Mouse (Mus musculus): ENCODE measurements at regions not wholly inside any gene's neighbourhood (a gene's known extent, or its start where the extent isn't known, plus 50 kb on each side); places are given as distances from the start of the nearest gene placed in this dataset.

DNA sequence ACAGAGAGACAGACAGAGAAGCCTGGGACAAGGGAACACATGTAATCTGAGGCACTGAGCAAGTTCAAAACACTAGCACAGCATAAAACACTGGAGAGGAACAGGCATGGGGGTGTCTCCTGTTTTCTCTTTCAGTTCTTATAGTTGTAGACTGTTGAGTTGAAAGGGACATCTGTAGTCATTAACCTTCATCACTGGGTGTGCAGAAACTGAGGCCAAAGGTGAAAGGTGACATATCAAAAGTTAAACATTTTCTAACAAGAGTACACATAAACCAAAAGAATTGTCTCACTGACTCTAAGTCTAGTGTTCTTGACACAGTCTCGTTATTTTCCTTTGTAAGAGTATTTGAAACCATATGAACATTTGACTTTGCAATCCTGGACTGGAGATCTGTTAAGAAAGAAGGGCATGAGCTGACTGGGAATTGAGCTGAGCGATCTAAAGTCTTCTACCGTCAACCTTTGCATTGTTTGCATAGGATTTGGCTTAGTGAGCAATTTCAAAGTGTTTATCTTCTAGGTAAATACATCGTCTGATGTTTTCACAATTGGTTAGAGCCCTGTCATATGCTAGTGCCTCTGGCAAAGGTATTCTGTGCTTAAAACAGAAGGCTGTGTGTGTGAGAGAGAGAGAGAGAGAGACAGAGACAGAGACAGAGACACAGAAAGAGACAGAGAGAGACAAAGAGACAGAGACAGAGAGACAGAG, 284.4 kb upstream of the Tnp1 start:
- no peak for DNase-seq

- DNase-seq, result no peak
Measured at GRCm38 (mm10) chr1:73285342-73285741, 269.6 kb upstream of the Tnp1 start.

- no peak for DNase-seq
Measured at GRCm38 (mm10) chr1:73274480-73274879, 258.8 kb upstream of the Tnp1 start.

GRCm38 (mm10) chr1:73270787-73271391, 255.2 kb upstream of the Tnp1 start:
- no peak for DNase-seq

GRCm38 (mm10) chr1:73269051-73269755, 253.5 kb upstream of the Tnp1 start:
- DNase-seq, result no peak

DNA sequence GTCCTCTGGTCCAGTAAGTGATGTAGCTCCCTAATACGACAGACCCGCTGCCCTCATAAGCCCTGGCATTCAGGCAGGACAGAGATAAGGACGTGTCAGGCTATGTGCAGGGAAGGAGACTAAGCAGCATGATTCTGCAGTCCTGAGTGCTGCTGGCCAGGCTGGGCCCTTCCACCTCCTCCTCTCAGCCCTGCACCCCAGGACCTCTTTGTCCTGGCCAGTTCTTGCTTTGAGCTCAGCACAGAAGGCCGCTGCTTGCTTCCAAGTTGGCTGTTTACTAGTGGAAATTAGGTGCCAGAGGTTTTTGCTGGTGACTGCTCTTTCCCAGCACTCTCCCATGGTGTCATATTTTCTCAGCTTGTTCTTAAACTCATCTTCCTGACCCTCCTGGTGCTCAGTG, 249.3 kb upstream of the Tnp1 start:
- DNase-seq, result no peak

GRCm38 (mm10) chr1:73264245-73264644, 248.5 kb upstream of the Tnp1 start:
- no peak for DNase-seq

DNA sequence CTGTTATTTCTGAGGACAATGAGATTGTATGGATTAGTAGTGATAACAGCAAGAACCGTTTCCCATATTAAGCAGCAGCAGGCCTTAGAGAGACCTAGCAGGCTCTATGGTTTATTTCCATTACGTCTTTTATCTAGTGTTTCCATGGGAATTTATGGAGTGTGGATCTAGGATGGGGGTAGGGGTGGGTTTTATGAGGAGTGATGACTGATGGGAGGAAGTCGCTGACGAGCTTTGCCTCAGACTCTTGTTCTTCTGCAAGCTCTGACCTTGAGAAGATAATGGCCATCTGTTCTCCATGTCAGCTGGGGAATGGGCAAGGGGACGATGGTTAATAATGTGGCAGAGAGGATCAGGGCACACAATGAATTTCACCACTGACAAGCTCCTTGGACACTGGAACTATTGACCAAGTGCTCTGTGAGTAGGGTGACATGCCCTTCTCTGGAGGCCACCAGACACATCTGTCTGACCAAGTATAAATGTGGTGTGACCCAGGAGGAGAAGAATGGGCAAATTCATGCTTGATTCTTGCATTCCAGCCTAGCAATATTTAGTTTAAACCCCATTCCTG, 243.9 kb upstream of the Tnp1 start:
- DNase-seq, result no peak

DNA sequence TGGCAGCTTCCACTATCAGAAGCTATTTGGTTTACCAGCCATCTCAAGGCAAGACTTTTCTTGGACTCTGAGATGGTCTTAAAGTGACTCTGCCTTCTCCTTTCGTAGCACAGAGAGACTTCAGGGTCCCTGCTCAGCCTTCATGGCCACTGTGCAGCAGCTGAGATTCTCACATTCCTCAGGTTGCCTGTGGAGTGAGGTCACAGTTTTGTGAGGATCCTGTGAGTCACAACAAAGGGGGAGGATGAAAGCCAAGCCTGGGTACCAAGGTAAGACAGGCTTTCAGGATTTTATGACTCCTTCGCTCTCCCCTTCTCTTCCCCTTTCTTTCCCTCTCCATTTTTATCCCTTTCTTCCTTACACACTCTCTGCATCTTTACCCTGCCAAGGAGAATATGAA, 241.6 kb upstream of the Tnp1 start:
- no peak for DNase-seq

- DNase-seq, result no peak
Measured at GRCm38 (mm10) chr1:73251911-73252356, 236.2 kb upstream of the Tnp1 start.

DNA sequence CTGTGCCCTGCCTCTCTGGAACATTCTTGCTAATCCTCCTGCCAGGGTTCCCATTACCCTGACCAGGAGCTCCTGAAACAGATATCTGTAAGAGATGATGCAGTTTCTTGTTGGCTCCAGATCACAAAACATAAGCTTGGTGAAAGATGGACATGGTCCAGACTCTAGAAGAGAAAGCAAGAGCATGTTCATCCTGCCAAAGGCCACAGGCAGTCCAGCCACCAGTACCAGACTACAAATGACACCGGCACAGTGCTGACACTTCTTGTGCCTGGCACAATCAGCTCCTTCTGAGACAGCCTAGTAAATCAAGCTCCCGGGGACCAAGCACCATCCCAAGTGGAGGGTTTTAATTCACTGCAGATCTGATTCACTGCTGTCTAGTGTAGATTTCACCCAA, 228.3 kb upstream of the Tnp1 start:
- no peak for DNase-seq

DNA sequence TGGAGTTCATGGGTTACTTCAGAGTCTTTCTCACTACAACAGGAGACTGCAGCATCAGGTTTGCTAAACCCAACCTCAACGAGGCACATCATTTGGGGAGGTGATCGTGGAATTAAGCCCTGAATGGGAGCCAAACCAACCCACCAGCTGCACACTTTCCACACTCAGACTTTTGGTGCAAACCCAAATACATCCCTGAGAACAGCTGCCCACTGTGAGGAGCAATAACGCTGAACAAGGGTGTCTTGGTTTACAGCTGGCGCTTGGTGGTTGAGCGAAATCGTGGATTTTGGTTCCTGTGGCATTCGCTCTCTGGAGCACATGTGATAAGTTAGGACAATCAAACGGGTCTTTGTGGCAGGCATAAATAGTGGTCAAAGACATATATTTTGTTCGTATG, 226.6 kb upstream of the Tnp1 start:
- DNase-seq, result no peak

DNA sequence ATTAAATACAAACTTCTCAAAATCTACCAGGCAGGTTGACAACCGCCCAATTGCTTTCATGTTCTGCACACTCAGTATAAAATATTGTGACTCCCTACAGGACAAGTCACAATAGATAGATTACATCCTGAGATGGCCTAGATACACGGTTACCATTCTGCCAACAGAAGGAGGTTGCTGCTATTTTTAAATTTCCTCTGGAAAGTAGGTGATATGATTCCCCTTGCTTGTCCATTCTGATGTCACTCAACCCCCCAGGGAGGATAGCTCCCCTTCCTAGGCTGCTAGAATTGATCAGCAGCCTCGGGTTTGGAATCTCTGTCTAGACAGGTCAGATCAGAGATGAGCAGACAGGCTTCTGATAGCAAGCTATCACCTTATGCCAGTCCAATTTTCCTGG, 221.2 kb upstream of the Tnp1 start:
- no peak for DNase-seq

GRCm38 (mm10) chr1:73233636-73234035, 217.9 kb upstream of the Tnp1 start:
- DNase-seq, result no peak

DNA sequence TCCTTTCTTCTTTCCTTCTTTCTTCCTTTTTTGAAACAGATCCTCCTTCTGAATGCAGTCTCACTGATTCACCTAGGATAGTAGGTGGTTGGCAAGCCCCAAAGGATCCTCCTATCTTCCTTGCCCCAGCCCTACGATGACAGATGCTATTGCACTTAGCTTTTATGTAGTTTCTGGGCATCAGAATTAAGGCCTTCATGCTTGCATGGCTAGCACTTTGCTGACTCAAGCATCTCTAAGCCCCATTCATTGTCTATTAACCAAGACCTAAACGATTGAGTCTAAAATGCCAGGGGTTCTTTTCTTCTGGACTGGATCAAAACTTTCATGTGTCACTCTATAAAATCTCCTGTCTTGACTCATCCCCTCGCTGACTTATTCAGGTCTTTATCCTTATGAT, 217.3 kb upstream of the Tnp1 start:
- no peak for DNase-seq

- no peak for DNase-seq
Measured at GRCm38 (mm10) chr1:73230611-73231010, 214.9 kb upstream of the Tnp1 start.

GRCm38 (mm10) chr1:73227246-73227645, 211.5 kb upstream of the Tnp1 start:
- no peak for DNase-seq

- DNase-seq, result no peak
Measured at GRCm38 (mm10) chr1:73221863-73222262, 206.2 kb upstream of the Tnp1 start.

DNA sequence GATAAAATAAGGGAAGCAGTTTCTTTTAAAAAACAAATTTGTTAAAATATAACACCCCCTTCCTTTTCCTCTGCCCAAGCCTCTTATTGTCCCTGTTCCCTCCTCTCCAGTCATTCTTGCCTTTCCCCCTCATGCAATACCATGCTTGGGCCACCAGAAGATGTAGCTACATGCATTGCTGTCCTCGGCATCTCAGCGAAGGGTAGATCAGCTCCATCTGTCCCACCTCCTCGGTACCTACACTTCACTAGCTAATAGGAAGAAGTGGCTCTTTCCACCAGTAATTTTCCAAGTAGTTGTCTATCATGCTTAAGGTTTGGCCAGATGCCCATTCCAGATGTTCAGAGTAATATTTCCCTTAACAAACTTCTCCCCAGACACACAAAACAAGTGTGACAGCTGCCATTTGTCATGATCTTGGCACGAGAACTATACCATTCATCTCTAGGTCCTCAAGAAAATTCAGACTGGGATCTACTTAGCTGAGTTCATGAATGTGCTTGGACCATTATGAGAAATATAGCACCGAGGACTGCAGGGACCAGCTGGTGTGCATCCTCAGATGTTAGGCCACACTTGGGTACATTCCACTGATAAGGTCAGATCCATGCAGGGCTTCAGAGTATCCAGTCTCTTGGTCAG, 198.7 kb upstream of the Tnp1 start:
- no peak for DNase-seq

DNA sequence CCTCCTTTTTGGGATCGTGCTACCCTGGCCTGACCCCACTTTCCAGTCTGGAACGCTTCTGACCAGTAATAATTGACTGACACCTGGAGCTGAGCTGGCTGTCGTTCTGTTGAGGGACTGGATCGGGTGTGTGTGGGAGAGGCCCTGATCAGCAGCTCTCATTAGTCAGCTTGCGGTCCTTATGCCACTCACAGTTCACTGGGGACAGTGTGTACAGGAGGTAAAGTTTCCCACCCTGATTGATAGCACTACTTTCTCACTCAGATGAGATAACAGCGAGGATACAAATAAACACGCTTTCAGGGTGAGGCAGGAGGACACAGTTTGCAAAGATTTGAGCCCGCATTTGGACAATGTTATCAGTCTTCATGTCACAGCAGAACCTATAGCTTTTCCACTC, 191.7 kb upstream of the Tnp1 start:
- DNase-seq, result no peak

DNA sequence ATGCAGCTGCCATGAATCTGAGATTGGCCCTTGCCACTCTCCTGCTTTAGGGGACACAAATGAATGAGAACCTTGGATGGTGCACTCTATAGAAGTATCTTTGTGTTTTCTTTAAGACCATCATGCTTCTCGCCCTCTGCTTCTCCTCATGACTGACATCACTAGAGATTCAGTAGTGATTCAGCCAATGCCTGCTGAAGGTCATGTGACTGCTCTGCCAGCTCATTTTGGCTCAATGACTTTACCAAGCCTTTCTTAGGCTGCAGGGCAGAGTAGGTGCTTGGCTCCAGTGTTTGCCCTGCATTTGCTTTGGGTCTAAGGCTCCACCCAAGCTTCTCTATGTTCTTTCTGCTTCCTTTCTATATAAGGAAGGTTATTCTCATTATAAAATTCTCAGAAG, 190.1 kb upstream of the Tnp1 start:
- no peak for DNase-seq

DNA sequence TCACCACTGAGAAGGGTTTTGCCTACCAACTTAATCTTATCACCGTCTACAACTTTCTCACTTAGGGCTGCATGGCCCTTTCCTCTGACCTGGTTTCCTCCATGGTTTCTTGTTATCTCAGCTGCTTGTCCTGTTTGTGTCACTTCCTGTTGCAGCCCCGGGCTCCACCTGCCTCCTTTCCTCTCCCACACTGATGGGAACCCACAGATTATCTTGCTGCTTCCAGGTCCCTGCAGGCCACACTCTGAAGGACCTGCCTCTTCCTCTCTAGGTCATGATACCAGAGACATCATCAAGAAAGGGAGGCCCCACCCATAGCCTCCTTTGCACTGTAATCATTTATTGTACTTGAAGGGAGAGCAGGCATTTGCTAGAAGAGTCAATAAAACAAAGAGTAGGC, 184.4 kb upstream of the Tnp1 start:
- no peak for DNase-seq

- DNase-seq, result no peak
Measured at GRCm38 (mm10) chr1:73190832-73191231, 175.1 kb upstream of the Tnp1 start.
